In genomic region chr2:124388269-124388668, GRCm38 (mm10) we compare ENCODE assay signal across 29 mouse cellular contexts.
DNase-seq lines count a peak whose midpoint lies in the region; ATAC-seq and TF ChIP-seq lines count a peak whose summit lies in the region.
"Had no signal": no experiment of that assay in that cellular context is flagged by ENCODE, and none has a peak within 500 bp of the region (broad histone marks: within the 10 kb centered on the region; RNA-seq: fewer than 3 reads in every experiment).

No protein-coding gene starts in this region.

- ATAC-seq in kidney, embryonic 14.5 days (ENCODE audit: low FRiP score, low TSS enrichment): no peak
- peak; percentile 40; the same call in 1 of the 2 replicates for ATAC-seq in granulocyte monocyte progenitor cell, adult 5-6 weeks (replicated peaks; ENCODE audit: poor library complexity, severe bottlenecking)
- ATAC-seq: CD4-positive, CD25-positive, alpha-beta regulatory T cell, adult 4 months; forebrain, embryonic 14.5 days; inflammation-experienced regulatory T-cells, adult 6 months; liver, embryonic 12.5 days had no signal

- H3K4me2 ChIP-seq in kidney, embryonic 14.5 days (replicated peaks; ENCODE audit: low read depth, low read length): no peak overlapping the region
- H3K4me2 ChIP-seq: embryonic facial prominence, embryonic 13.5 days; heart, embryonic 13.5 days; hindbrain, embryonic 14.5 days; kidney, embryonic 15.5 days; liver, embryonic 12.5 days; lung, embryonic 14.5 days had no signal

- H3K4me3 ChIP-seq in kidney, adult 2 months (ENCODE audit: insufficient read depth, low read depth, low read length): no peak overlapping the region
- no peak overlapping the region for H3K4me3 ChIP-seq in kidney, embryonic 14.5 days (ENCODE audit: low read length)
- no peak overlapping the region for H3K4me3 ChIP-seq in lung, adult 2 months (replicated peaks; ENCODE audit: extremely low read depth, low read depth, low read length)
- H3K4me3 ChIP-seq: embryonic facial prominence, embryonic 13.5 days; erythroblast, embryonic 14.5 days; heart, embryonic 13.5 days; kidney, embryonic 15.5 days; liver, embryonic 12.5 days; myocyte had no signal

- DNase-seq in embryo, embryonic 10 days (ENCODE audit: low spot score): peak; percentile 19
- DNase-seq in embryo, embryonic 9.5 days (ENCODE audit: extremely low spot score): no peak
- peak; percentile 13 for DNase-seq in kidney, adult 2 months
- peak; percentile 21 for DNase-seq in lung, postnatal 36 days
- no peak for DNase-seq in lung, adult 2 months
- DNase-seq in cerebellum, adult 18-20 months: no peak
- DNase-seq: adrenal gland, adult 8-10 months; cerebellum, adult 2 months; cerebellum, postnatal 25 days; gastrocnemius, postnatal 10 days; heart, adult 11 months; heart, postnatal 36 days; lung, embryonic 14.5 days; lung, postnatal 4 days; midbrain, embryonic 14.5 days; thymus, adult 2 months; thymus, postnatal 4 days had no signal

- no peak for TF ChIP-seq CTCF in kidney, adult 2 months (conservative IDR thresholded peaks at IDR 0.05; ENCODE audit: insufficient read depth, insufficient read length, low read depth, low read length)
- no peak for TF ChIP-seq CTCF in lung, adult 2 months (IDR thresholded peaks at IDR 0.05; ENCODE audit: insufficient read depth, low read length)

- no peaks in the 10 kb centered on the region for H3K9me3 ChIP-seq in kidney, embryonic 14.5 days (ENCODE audit: control insufficient read depth, low read length)
- H3K9me3 ChIP-seq: embryonic facial prominence, embryonic 13.5 days; heart, embryonic 13.5 days; kidney, embryonic 15.5 days; liver, embryonic 12.5 days had no signal

- TF ChIP-seq POLR2A in kidney, adult 2 months (IDR thresholded peaks at IDR 0.05; ENCODE audit: low read depth, low read length): no peak
- no peak for TF ChIP-seq POLR2A in lung, adult 2 months (IDR thresholded peaks at IDR 0.05; ENCODE audit: borderline replicate concordance, extremely low read depth, low read depth, low read length)

- no peak overlapping the region for H3K9ac ChIP-seq in kidney, embryonic 14.5 days (ENCODE audit: low read depth, low read length)
- H3K9ac ChIP-seq: embryonic facial prominence, embryonic 13.5 days; heart, embryonic 13.5 days; hindbrain, embryonic 14.5 days; kidney, embryonic 15.5 days; liver, embryonic 12.5 days; lung, embryonic 14.5 days had no signal

- H3K36me3 ChIP-seq in kidney, adult 2 months (ENCODE audit: control insufficient read depth, insufficient read depth, low read length): no peaks in the 10 kb centered on the region
- H3K36me3 ChIP-seq in kidney, embryonic 14.5 days (ENCODE audit: control insufficient read depth, insufficient read depth, low read length): no peaks in the 10 kb centered on the region
- H3K36me3 ChIP-seq: embryonic facial prominence, embryonic 13.5 days; heart, embryonic 13.5 days; kidney, embryonic 15.5 days; liver, embryonic 12.5 days had no signal

- 77% methylated on average over 1 of the region's 1 CpGs for WGBS in kidney, adult 2 months
- 82% methylated on average over 1 of the region's 1 CpGs for WGBS in kidney, embryonic 14.5 days
- WGBS in lung, adult 2 months: 88% methylated on average over 1 of the region's 1 CpGs

- no peaks in the 10 kb centered on the region for H3K4me1 ChIP-seq in kidney, adult 2 months (ENCODE audit: control insufficient read depth, insufficient read depth, low read length)
- no peaks in the 10 kb centered on the region for H3K4me1 ChIP-seq in kidney, embryonic 14.5 days (ENCODE audit: control insufficient read depth, insufficient read depth, low read length)
- H3K4me1 ChIP-seq in lung, adult 2 months (ENCODE audit: control insufficient read depth, insufficient read depth, low read length): no peaks in the 10 kb centered on the region
- H3K4me1 ChIP-seq: embryonic facial prominence, embryonic 13.5 days; heart, embryonic 13.5 days; kidney, embryonic 15.5 days; liver, embryonic 12.5 days had no signal

- no peak overlapping the region for H3K27ac ChIP-seq in kidney, adult 2 months (ENCODE audit: insufficient read depth, low read depth, low read length)
- H3K27ac ChIP-seq in kidney, embryonic 14.5 days (ENCODE audit: low read depth, low read length): no peak overlapping the region
- H3K27ac ChIP-seq: embryonic facial prominence, embryonic 13.5 days; heart, embryonic 13.5 days; hindbrain, embryonic 14.5 days; kidney, embryonic 15.5 days; liver, embryonic 12.5 days had no signal

- H3K27me3 ChIP-seq in kidney, adult 2 months (replicated peaks; ENCODE audit: control insufficient read depth, insufficient read depth, low read length): no peaks in the 10 kb centered on the region
- no peaks in the 10 kb centered on the region for H3K27me3 ChIP-seq in kidney, embryonic 14.5 days (ENCODE audit: control insufficient read depth, insufficient read depth, low read length)
- H3K27me3 ChIP-seq: embryonic facial prominence, embryonic 13.5 days; heart, embryonic 13.5 days; kidney, embryonic 15.5 days; liver, embryonic 12.5 days had no signal

Comparison
In these comparisons a context has a peak if more than half of its experiments do, and no peak if none do; other contexts are left out.
1. DNase-seq: peak in embryo, embryonic 10 days (single experiment), kidney, adult 2 months (single experiment) and lung, postnatal 36 days (single experiment); none in embryo, embryonic 9.5 days (single experiment), lung, adult 2 months (single experiment) and cerebellum, adult 18-20 months (0 of 2).